Mouse (Mus musculus) olfactory bulb, adult 2 months (tissue): ENCODE measurements around the gene Evc. TPM values are rescaled to one million over a fixed set of nuclear protein-coding genes. Genes with fewer than 3 reads are reported as not detected.

ENCODE experiments used
- H3K27ac ChIP-seq: fragments of 200-500 bp; 2 replicates; pipeline ENCODE4 v1.5.1; 2012; ENCODE audit warnings: low read depth, low read length; ENCODE audit not compliant: insufficient read depth
- H3K4me1 ChIP-seq: fragments of 200-500 bp; 2 replicates; pipeline ENCODE4 v1.6.1; 2012; ENCODE audit warnings: low read length; ENCODE audit not compliant: control insufficient read depth, insufficient read depth
- H3K4me3 ChIP-seq: fragments of 200-500 bp; 2 replicates; pipeline ENCODE4 v1.5.1; 2012; ENCODE audit warnings: mild to moderate bottlenecking, low read depth, low read length, moderate library complexity; ENCODE audit not compliant: insufficient read depth
- CTCF ChIP-seq: fragments of 200-500 bp; IDR thresholded peaks from 2 replicates; pipeline ENCODE4 v1.5.1; 2012; ENCODE audit warnings: low read depth, mild to moderate bottlenecking, low read length, moderate library complexity; ENCODE audit not compliant: insufficient read depth
- POLR2A ChIP-seq: fragments of 200-500 bp; IDR thresholded peaks from 2 replicates; pipeline ENCODE4 v1.6.1; 2012; ENCODE audit warnings: mild to moderate bottlenecking, low read depth, low read length, moderate library complexity; ENCODE audit not compliant: insufficient read depth
- WGBS: fragments of 180-500 bp; shearing (Covaris S2); methylation state at CpG from one replicate; pipeline ENCODE4 v1.1.7; 2018; 5-methylcytosine and 5-hydroxymethylcytosine counted together
- polyA plus RNA-seq: library from polyadenylated mRNA; stranded (reverse); fragments of >200 nt; gene quantifications from 2 replicates; pipeline ENCODE4 v1.2.4, GENCODE M21; 2012; ENCODE audit warnings: low replicate concordance; ENCODE audit not compliant: missing spikeins, insufficient read depth, insufficient read length

The Evc gene
- polyA plus RNA-seq, 1 experiment, result not detected

DNA sequence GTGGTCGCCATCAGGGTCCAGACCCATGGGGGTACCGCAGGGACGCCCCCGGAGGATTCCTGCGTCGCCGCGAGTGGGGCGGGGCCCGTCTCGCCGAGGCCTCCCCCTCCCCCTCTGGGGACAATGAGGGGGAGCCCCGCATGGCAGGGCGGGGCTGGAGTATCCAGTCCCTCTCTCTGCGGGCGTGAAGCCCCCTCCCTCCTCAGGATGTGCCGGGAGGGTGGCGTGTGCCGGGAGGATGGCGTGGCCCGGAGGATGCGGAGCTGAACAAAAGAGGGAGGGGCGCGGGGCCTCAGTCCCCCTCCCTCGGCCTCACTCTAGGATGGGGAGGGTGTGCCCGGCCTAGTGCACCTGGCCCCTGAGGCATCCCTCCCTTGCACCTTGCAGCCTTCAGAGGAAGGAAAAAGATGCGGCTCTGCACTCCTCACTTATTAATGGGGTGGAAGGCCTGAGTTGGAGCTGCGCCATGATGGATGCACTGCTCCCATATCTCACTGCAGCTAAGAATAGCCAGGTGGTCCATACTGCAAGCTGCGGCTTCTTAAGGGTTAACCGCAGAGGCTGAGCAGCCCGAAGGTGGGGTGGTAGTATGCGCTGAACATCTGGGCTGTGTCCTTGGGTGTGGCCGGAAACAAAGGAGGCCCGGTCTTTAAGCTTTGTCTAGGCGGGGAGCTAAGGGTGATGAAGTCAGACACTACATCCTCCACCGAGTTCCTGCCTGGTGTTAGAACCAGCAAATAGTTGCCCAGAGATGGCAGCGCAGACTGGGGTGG is 90.4 kb downstream of the Evc start:
- H3K27ac ChIP-seq, result peak overlapping the region; percentile 53
- no peak for TF ChIP-seq CTCF
- TF ChIP-seq POLR2A, result no peak
- peak overlapping the region; percentile 63 for H3K4me3 ChIP-seq
- peaks cover 44% of the 10 kb centered on the region for H3K4me1 ChIP-seq
- WGBS, result 2% methylated on average over 36 of the region's 37 CpGs

DNA sequence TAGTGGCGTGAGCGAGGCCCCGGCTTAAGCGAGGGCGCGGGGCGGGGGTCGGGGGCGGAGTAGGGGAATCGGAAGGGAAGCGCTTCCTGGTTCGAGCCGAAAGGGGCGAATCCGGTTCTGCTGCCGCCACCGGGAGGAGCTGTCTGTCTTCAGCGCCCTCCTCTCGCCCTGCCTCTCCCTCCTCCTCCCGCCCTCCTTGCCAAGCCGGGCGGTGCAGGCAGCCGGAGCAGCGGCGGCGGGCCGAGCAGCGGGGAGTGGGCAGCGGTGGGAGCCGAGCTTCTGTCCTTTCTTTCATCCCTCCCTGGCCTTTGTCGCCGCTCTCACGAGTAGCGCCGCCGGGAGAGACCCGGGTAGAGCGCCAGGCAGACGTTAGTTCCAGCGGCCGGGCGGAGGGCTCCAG is 91.0 kb downstream of the Evc start:
- TF ChIP-seq CTCF, result no peak
- TF ChIP-seq POLR2A, result peak; percentile 67
- Histone ChIP-seq H3K4me3 (peak overlapping the region; percentile 63), H3K4me1 (peaks cover 38% of the 10 kb centered on the region), H3K27ac (peak overlapping the region; percentile 53)
- WGBS, result under 1% methylated on average over 41 of the region's 42 CpGs

DNA sequence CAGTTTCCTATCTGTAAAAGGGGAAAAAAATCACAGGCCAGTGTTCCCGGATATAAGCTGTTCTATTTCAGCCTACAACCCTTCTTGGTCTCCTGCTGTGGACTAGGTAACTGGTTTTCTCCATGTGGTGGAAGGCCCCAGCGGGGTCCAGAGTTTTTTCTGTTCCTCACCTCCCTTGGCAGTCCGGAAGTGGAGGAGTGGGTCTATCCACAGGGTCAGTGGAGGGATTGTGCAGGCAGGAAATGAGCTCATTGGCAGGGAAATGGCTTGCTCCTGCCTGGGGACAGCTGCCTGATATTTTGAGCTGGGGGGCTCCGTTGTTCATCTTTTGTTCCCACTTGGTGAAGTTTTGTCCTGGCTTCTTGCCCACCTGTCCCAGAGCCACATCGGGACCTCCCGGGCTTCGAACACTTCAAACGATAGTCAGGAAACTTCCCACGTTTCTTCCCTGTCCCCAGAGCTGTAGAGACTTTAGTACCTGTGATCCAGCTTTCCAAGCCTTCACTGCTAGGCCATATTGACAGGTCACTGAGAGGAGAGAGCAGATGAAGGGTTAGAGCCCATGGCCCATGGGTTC is 91.9 kb downstream of the Evc start:
- H3K4me1 ChIP-seq, result peaks cover 38% of the 10 kb centered on the region

DNA sequence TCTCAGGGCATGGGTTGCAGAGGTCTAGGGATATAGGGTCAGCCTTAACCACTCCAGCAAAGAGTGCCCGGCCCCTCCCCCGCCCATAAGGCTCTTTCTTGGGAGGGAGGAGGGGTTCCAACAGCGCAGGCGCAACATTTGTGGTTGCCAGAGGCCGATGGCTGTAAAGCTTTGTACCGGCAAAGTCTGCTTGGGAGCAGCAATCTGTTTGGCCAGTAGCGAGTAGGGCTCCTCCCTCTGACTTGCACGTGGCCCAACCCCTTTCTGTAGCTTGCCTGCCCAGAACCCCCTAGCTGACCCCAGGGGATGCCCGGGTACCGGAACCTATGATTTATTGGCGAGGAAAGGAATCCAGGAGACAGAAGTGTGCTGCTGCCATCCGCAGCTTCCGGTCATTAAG is 92.5 kb downstream of the Evc start:
- WGBS, result under 1% methylated on average over 13 of the region's 13 CpGs
- peaks cover 35% of the 10 kb centered on the region for H3K4me1 ChIP-seq
- TF ChIP-seq POLR2A (0 out of 2 replicates have a peak, but pooled peaks have one; percentile 30), CTCF (no peak)
- H3K27ac ChIP-seq, result peak overlapping the region; percentile 52
- H3K4me3 ChIP-seq, result peak overlapping the region; percentile 63

More for the DNA sequence above, 91.9 kb downstream of the Evc start:
- WGBS, result 32% methylated on average over 9 of the region's 9 CpGs
- Histone ChIP-seq H3K27ac (peak overlapping the region; percentile 47; the same call in 1 of the 2 replicates), H3K4me3 (peak overlapping the region; percentile 63)
- TF ChIP-seq POLR2A (no peak), CTCF (no peak)

DNA sequence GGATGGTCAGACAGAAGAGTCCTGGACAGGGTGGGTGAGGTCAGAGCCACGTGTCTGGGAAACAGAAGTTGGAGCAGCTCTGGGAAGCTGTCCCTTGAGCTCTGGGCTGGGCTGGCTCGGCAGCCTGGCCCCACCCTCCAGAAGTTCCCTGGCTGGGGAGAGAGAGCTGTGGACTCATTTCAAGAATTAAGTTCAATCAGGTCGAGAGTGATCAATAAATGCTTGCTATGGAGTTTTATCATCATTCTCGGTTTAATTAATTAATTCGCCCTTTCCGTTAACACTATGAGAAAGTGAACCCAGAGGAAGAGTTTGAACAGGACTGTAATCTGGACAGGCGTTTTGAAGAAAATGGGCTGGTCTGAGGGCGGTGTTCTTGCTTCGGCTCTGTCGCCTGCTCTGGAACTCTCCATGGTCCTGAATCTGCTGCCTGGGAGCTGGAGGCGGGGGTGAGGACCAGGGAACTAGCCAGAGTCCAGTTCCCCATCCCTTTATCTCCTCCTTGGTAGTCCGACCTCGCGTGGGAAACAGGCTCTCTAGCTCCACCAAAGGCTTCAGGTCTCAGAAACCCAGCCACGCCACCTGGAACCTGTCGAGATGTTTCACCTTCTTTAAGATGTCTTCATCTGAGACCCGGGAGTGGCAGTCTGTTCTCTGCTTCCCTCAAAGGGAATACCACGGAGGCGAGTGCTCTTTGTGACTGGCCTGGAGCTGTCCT is 93.4 kb downstream of the Evc start:
- peaks cover 33% of the 10 kb centered on the region for H3K4me1 ChIP-seq
- peak overlapping the region; percentile 56 for H3K27ac ChIP-seq
- 3% methylated on average over 19 of the region's 19 CpGs for WGBS
- TF ChIP-seq POLR2A (no peak), CTCF (no peak)
- H3K4me3 ChIP-seq, result peak overlapping the region; percentile 63

DNA sequence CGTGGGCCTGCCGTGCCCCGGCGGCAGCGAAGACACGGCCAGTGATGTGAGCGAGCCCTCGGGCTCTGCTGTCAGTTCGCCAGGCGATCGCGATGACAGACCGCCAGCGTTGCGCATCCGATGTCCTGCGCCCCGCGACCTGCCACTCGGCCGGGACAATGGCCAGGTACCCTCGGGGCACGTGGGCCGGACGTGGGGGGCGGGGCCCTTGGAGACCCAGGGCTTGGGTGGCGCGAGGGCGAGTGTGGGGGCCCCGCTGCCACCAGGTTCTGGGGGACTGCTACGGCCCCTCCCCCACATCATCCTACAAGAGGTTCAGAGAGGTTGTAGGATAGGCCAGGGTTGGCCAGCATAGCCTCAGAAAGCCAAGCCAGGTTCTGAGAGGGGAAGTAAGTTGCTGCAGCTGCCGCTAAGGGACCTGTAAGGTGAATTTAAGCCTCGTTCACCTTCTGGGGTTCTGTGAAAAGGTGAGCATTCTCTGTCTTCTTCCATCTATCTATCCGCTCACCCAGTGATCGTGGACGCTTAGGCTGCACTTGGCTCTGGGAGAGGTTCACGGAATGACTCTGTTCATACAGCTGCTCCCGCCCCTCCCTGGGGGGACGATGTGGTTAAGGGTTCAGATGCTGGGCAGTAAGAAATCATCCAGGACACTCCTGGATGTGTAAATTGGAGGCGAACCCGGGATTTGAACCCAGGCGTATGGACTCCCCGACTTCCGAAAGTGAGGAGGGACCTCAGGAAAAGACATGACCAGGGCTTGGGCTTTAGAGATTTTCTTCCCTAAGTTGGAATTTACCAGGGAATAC is 94.1 kb downstream of the Evc start:
- Histone ChIP-seq H3K4me3 (peak overlapping the region; percentile 63), H3K4me1 (peaks cover 31% of the 10 kb centered on the region), H3K27ac (peak overlapping the region; percentile 56)
- no peak for TF ChIP-seq CTCF
- TF ChIP-seq POLR2A, result no peak
- 6% methylated on average over 44 of the region's 44 CpGs for WGBS

DNA sequence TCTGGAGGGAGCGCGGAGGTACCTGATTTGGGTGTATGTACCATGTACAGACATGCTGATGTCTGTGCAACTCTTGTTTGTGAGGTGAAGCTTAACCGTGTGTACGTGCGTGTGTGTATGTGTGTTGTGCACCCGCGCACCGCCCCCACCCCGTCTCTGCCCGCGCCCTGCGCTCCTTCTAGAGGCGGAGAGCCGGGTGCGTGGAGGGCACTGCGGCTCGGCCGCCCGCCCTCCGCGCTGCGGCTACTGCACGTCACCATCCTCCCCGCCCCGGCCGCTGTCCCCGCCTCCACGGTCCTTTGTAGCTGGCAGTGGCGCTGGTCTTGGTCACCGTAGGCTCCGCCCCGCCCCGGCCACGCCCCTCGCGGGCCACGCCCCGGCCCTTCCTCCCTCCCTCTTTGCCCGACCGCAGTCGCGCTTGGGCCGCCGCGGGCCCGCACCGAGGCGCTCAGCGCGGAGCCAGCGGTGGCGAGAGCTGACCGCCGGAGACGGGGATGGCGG is 95.0 kb downstream of the Evc start, which contains the start of gene Crmp1:
Gene Crmp1 (plus strand): TSS at position 290 of the 501 bp plus-strand sequence.
- TF ChIP-seq CTCF (no peak), POLR2A (peak; percentile 84)
- Histone ChIP-seq H3K4me1 (peaks cover 26% of the 10 kb centered on the region), H3K4me3 (peak within 1 kb of the TSS; percentile 63), H3K27ac (peak within 1 kb of the TSS; percentile 65)
- WGBS, result 2% methylated on average over 55 of the region's 56 CpGs

DNA sequence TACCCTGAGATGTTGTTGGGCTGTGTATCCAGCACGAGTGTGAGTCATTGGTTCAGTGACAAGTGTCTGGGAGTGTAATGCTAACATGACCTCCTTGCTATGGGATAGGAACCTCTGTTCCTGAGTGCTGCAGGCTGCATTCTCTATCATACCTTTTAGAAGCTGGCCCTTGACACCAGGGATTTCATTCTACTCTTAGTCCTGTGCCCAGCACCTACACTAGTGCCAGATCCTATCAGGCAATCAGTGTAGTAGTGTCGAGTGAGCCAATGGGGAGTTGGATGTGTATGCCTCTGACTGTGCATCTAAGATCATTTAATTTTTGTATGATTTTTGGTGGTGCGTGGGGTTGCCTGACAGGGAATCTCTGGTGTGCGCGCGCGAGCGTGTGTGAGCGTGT is 95.5 kb downstream of the Evc start:
- H3K4me3 ChIP-seq, result peak overlapping the region; percentile 63
- no peak for TF ChIP-seq CTCF
- TF ChIP-seq POLR2A, result no peak
- H3K27ac ChIP-seq, result peak overlapping the region; percentile 65
- WGBS, result 4% methylated on average over 9 of the region's 9 CpGs
- H3K4me1 ChIP-seq, result peaks cover 26% of the 10 kb centered on the region
